Mouse (Mus musculus) kidney, embryonic 16.5 days (tissue): ENCODE results near the gene Gm867. TPM values are rescaled to one million over a fixed set of nuclear protein-coding genes. Genes with fewer than 3 reads are reported as not detected.

Experiments
- ATAC-seq: fragments of 200-750 bp; cut with Nextera tagmentation; 2 replicates; pipeline ENCODE4 v1.8.0; 2017; ENCODE audit warnings: moderate TSS enrichment; ENCODE audit not compliant: low FRiP score, low TSS enrichment
- H3K27ac ChIP-seq: fragments of 300-500 bp; sonication (generic); 2 replicates; pipeline ENCODE4 v1.5.1; 2014; ENCODE audit warnings: low read length
- H3K27me3 ChIP-seq: fragments of 300-500 bp; sonication (generic); 2 replicates; pipeline ENCODE4 v1.6.1; 2014; ENCODE audit warnings: low read length, control low read depth, mixed read lengths; ENCODE audit not compliant: insufficient read depth
- H3K36me3 ChIP-seq: fragments of 300-500 bp; sonication (generic); 2 replicates; pipeline ENCODE4 v1.6.1; 2014; ENCODE audit warnings: low read length, control low read depth, mixed read lengths; ENCODE audit not compliant: insufficient read depth
- H3K4me1 ChIP-seq: fragments of 300-500 bp; sonication (generic); 2 replicates; pipeline ENCODE4 v1.6.1; 2014; ENCODE audit warnings: low read length, control low read depth, mixed read lengths; ENCODE audit not compliant: insufficient read depth
- H3K4me2 ChIP-seq: fragments of 300-500 bp; sonication (generic); replicated peaks from 2 replicates; pipeline ENCODE4 v1.6.1; 2014; ENCODE audit warnings: low read depth, low read length
- H3K4me3 ChIP-seq: fragments of 300-500 bp; sonication (generic); 2 replicates; pipeline ENCODE4 v1.5.1; 2014; ENCODE audit warnings: mild to moderate bottlenecking, low read length
- H3K9ac ChIP-seq: fragments of 300-500 bp; sonication (generic); replicated peaks from 2 replicates; pipeline ENCODE4 v1.6.1; 2014; ENCODE audit warnings: low read length
- H3K9me3 ChIP-seq: fragments of 300-500 bp; sonication (generic); 2 replicates; pipeline ENCODE4 v1.6.1; 2016; ENCODE audit warnings: low read length, control low read depth
- WGBS: fragments of 180-500 bp; shearing (Covaris S2); extraction: QIAGEN DNeasy Blood & Tissue Kit; methylation state at CpG from one replicate; pipeline ENCODE4 v1.1.7; 2014; 5-methylcytosine and 5-hydroxymethylcytosine counted together
- polyA plus RNA-seq: library from polyadenylated mRNA; unstranded; fragments of >200 nt; fragmentation: Nextera tagmentation; extraction: Ambion mirVana; gene quantifications from 2 replicates; pipeline ENCODE4 v1.2.1, GENCODE M21; 2015

Gm867 gene
- polyA plus RNA-seq, 1 experiment from 2014 or later = 0.40 TPM

DNA sequence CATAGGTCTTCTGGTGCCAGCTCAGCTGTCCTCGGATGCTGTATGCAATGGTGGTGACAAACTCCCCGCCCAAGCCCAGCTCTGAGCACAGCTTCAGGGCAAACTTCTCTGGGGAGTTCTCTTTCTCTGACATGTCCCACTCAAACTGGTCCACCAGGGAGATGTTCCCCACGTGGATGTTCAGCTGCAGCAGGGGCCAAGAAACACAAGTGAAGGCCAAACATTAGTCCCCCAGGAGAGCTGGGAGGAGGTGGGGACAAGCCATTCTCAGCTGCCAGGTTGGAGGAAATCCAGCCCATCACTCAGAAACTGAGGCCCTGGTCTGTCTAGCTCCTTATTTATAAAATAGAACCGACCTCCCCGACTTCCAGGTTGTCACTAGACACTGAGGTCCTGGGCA lies 36.1 kb downstream of the Gm867 start:
- Histone ChIP-seq H3K4me3 (no peak overlapping the region), H3K9me3 (no peaks in the 10 kb centered on the region), H3K4me2 (no peak overlapping the region), H3K36me3 (peaks cover 80% of the 10 kb centered on the region), H3K9ac (no peak overlapping the region), H3K27me3 (no peaks in the 10 kb centered on the region), H3K4me1 (no peaks in the 10 kb centered on the region), H3K27ac (no peak overlapping the region)
- 87% methylated on average over 5 of the region's 5 CpGs for WGBS
- ATAC-seq = no peak

DNA sequence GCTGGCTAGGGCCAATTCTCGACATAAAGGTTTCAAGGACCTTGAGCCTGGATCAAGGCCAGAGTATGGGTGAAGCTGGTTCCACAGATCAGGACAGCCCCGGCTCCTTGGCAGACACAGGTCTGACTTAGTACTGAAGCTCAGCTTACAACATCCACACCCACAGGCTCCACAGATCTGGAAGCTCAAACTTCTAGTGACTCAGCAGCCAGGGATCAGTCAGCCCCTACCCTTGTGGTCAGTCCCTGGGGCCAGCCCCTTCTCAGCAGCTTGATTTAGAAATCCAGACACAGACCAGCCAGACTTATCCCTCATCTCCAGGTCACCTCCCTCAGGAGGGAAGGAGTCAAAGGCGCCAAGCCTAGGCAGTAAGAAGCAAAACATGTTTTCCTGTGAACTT lies 41.6 kb downstream of the Gm867 start:
- H3K9ac ChIP-seq = no peak overlapping the region
- H3K4me3 ChIP-seq = no peak overlapping the region
- H3K4me1 ChIP-seq = peaks cover 3% of the 10 kb centered on the region
- H3K4me2 ChIP-seq = no peak overlapping the region
- no peaks in the 10 kb centered on the region for H3K27me3 ChIP-seq
- 71% methylated on average over 3 of the region's 3 CpGs for WGBS
- H3K36me3 ChIP-seq = peaks cover 72% of the 10 kb centered on the region
- H3K9me3 ChIP-seq = no peaks in the 10 kb centered on the region
- ATAC-seq = 0 out of 2 replicates have a peak, but pooled peaks have one; percentile 12
- no peak overlapping the region for H3K27ac ChIP-seq

DNA sequence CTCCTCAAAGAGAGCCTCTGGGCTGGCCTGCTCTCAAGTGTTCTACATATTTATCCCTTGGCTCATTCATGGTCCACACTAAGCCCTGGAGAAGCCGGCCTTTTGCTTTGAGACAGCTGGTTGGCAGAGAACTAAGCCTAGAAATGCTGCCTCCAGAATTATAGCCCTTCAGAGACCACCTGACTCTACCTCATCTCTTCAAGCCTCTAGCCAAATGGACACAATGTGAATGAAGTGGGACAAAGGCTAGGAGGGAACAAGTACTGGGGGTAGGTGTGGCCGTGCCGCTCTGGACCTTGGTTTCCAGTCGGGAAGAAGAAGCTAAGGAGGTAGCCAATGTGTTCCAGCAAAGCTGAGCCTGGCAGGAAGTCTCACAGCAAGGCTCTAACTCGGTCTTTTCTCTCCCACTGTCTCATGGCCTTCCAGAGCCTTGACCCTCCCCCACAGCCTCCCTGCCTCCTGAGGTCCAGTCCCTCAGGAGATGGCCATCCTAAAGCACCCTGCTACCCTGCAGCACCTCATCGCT lies 42.4 kb downstream of the Gm867 start:
- Histone ChIP-seq H3K4me2 (no peak overlapping the region), H3K4me3 (no peak overlapping the region), H3K36me3 (peaks cover 65% of the 10 kb centered on the region), H3K27ac (no peak overlapping the region), H3K4me1 (peaks cover 9% of the 10 kb centered on the region), H3K9ac (no peak overlapping the region), H3K9me3 (no peaks in the 10 kb centered on the region), H3K27me3 (no peaks in the 10 kb centered on the region)
- 71% methylated on average over 6 of the region's 6 CpGs for WGBS
- ATAC-seq = no peak

DNA sequence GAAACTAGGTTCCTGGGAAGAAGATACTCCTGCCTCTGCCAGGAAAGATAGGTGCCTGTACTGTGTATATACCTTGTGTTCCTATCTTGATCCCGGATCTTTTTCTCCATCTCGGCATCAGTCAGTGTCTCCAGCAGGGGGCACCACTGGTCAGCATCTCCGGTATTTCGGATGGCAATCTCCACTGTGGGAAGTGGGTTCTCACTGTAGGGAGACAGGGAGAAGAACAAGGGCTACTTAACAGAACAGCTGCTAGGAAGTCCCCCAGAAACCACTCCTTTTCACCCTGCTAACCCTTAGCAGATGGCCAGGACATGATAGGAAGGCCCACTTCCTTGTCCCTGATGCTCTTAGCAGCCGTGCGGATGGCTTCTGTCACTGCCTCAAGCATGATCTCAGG lies 43.1 kb downstream of the Gm867 start:
- ATAC-seq = no peak
- Histone ChIP-seq H3K4me3 (no peak overlapping the region), H3K27ac (no peak overlapping the region), H3K4me2 (no peak overlapping the region), H3K27me3 (no peaks in the 10 kb centered on the region), H3K9ac (no peak overlapping the region), H3K9me3 (no peaks in the 10 kb centered on the region), H3K36me3 (peaks cover 58% of the 10 kb centered on the region), H3K4me1 (peaks cover 14% of the 10 kb centered on the region)
- WGBS = 46% methylated on average over 6 of the region's 6 CpGs

DNA sequence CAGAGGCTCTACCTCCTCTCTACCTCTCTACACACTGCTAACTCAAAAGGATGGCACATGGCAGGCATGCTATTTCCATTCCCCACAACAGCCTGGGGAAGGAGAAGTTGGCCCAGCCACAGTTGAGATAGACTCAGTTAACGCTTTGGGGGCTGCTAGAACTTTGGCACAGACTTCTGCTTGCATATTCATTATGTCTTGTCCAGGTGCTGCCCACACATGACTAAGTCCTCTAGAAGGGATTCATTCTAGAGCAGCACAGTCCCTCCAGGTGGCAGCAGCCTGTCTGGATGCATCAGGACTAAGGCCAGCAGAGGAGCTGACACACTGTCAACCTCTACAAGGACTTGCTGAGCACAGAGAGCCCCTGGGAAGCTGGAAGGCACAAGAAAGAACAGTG lies 44.3 kb downstream of the Gm867 start:
- Histone ChIP-seq H3K9me3 (no peaks in the 10 kb centered on the region), H3K4me1 (peaks cover 15% of the 10 kb centered on the region), H3K36me3 (peaks cover 46% of the 10 kb centered on the region), H3K27ac (no peak overlapping the region), H3K27me3 (no peaks in the 10 kb centered on the region), H3K9ac (no peak overlapping the region), H3K4me3 (no peak overlapping the region), H3K4me2 (no peak overlapping the region)
- ATAC-seq = no peak
- WGBS = 100% methylated on average over 1 of the region's 1 CpGs

DNA sequence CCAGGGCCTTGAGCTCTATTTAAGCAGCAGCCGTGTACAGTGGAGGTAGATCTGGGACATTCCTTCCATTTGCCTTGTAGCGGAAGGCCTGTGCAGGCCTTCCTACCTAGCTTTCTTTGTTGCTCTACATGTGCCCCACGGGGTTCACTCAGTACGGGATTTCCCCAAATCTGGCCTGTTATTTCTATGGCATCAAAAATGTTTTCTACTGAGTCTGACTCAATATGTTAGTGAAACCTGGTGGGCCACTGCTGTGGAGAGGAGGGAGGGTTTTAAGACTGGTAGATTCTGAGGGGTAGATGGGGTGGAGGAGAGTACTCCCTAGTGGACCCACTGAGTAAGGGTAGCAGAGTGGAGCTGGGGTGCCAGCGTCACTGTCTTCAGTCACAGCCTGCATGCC lies 44.7 kb downstream of the Gm867 start:
- no peak overlapping the region for H3K27ac ChIP-seq
- H3K4me3 ChIP-seq = no peak overlapping the region
- H3K9ac ChIP-seq = no peak overlapping the region
- WGBS = 93% methylated on average over 5 of the region's 5 CpGs
- peaks cover 42% of the 10 kb centered on the region for H3K36me3 ChIP-seq
- no peaks in the 10 kb centered on the region for H3K27me3 ChIP-seq
- ATAC-seq = no peak
- no peaks in the 10 kb centered on the region for H3K9me3 ChIP-seq
- no peak overlapping the region for H3K4me2 ChIP-seq
- H3K4me1 ChIP-seq = peaks cover 15% of the 10 kb centered on the region

DNA sequence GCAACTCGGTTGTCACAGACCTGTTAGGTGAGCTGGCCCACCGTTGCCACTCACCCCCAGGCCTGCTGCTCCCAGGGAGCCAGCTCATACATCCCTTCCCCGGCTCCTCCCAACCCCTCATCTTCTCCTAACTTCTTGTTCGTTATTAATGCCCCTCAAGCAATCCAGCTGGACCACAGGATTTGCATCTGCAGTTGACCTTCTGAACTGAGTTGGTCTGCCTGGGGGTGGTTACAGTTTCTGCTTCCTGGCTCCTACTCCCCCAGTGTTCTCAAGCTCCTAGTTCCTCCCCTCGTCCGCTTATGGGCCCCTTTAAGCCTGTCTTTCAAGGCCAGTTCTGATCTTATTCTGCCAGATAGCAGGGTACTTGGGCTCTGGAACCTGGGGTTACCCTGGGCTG lies 45.9 kb downstream of the Gm867 start:
- H3K27ac ChIP-seq = no peak overlapping the region
- H3K27me3 ChIP-seq = no peaks in the 10 kb centered on the region
- 55% methylated on average over 6 of the region's 6 CpGs for WGBS
- H3K4me2 ChIP-seq = no peak overlapping the region
- H3K9ac ChIP-seq = no peak overlapping the region
- H3K4me3 ChIP-seq = no peak overlapping the region
- no peak for ATAC-seq
- peaks cover 22% of the 10 kb centered on the region for H3K4me1 ChIP-seq
- H3K36me3 ChIP-seq = peaks cover 35% of the 10 kb centered on the region
- no peaks in the 10 kb centered on the region for H3K9me3 ChIP-seq

DNA sequence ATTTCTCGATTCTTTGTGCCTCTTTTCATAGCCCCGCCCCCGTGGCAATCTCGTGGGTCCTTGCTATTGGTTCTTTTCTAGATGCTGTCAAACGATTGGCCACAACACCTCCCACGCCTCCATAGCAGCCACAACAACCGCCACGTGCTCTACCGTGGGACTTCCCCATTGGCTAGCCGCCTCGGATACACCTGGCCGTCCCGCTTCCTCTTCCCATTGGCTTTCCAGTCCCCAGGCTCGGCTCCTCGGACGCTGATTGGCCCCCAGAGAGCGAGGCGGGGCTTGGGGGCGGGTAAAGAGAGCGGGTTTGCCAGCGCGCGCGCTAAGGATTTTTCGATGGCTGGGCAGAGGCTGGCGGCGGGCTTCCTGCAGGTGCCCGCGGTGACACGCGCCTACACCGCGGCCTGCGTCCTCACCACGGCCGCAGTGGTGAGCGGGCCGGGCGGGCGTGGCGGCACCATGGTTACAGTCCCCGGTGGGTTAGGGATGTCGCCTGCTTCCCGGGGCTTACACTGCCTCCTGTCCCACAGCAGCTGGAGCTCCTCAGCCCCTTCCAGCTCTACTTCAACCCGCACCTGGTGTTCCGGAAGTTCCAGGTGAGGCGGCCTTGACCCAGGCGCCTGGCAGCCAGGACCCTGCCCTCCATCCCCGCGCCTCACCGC lies 47.3 kb downstream of the Gm867 start, which contains the start of gene Derl3:
TSS of gene Derl3 (plus strand) at position 325 of the 662 bp plus-strand sequence.
- peaks cover 33% of the 10 kb centered on the region for H3K36me3 ChIP-seq
- no peaks in the 10 kb centered on the region for H3K9me3 ChIP-seq
- peak within 1 kb of the TSS; percentile 46 for H3K27ac ChIP-seq
- peak; percentile 99 for ATAC-seq
- H3K27me3 ChIP-seq = no peaks in the 10 kb centered on the region
- peaks cover 27% of the 10 kb centered on the region for H3K4me1 ChIP-seq
- 2% methylated on average over 50 of the region's 51 CpGs for WGBS
- H3K4me3 ChIP-seq = peak within 1 kb of the TSS; percentile 51
- peak within 1 kb of the TSS; percentile 54 for H3K9ac ChIP-seq
- H3K4me2 ChIP-seq = peak within 1 kb of the TSS; percentile 87

DNA sequence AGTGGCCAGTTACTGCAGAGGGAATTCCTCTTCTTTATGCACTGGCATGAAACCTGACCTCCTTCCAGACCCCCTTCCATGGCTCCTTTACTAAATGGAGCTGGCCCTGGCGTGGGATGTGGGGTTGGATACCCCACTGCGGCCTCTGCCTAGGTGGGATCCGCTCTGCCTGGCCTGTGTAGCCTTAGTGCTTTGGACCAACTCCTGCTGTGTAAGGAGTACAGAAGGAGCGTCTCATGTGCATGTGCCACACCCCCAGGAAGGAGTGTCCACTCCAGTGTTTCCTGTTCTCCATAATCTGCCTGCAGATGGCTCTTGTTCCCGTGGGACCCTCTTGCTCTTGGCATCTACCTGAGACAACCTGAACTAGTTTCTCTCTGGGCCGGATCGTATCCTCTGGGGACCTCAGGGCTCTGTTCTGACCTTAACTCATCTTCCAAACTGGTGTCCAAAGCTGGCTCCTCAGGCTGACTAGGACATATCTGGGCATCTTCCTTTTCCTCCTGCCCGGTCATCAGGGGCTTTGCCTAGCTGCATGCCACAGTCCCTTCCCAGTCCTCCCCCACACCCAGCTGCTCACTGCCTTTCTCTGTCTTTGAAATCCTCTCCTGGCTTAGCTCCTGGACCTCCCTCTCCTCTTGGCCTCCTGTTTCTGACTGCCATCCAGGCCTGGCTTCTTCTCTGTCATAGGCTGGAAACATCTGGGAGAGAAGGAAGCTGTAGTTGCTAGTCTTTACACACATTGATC lies 50.9 kb downstream of the Gm867 start:
- Histone ChIP-seq H3K27ac (0 out of 2 replicates have a peak overlapping the region, but pooled peaks have one; percentile 10), H3K27me3 (no peaks in the 10 kb centered on the region), H3K4me2 (no peak overlapping the region)

More for the DNA sequence above, 50.9 kb downstream of the Gm867 start:
- Histone ChIP-seq H3K9ac (peak overlapping the region; percentile 37; the same call in 1 of the 2 replicates), H3K9me3 (no peaks in the 10 kb centered on the region), H3K4me1 (peaks cover 27% of the 10 kb centered on the region), H3K4me3 (no peak overlapping the region), H3K36me3 (peaks cover 6% of the 10 kb centered on the region)
- ATAC-seq = no peak
- 23% methylated on average over 8 of the region's 8 CpGs for WGBS
